Mouse (Mus musculus) adrenal gland, postnatal 36 days (tissue): ENCODE results near the gene Nr2e1. TPM values are rescaled to one million over a fixed set of nuclear protein-coding genes. Genes with fewer than 3 reads are reported as not detected.

ENCODE experiments used
- DNase-seq, 2 experiments: peaks; one replicate each; pipeline ENCODE4 v3.0.0; 2021; ENCODE audit warnings: mixed read lengths in 1 of 2
- total RNA-seq, 2 experiments: library from RNA; stranded (reverse); gene quantifications; 2 replicates each; pipeline ENCODE4 v1.2.3; 2021

Gene Nr2e1
- total RNA-seq, 2 experiments from 2014 or later: not detected

DNA sequence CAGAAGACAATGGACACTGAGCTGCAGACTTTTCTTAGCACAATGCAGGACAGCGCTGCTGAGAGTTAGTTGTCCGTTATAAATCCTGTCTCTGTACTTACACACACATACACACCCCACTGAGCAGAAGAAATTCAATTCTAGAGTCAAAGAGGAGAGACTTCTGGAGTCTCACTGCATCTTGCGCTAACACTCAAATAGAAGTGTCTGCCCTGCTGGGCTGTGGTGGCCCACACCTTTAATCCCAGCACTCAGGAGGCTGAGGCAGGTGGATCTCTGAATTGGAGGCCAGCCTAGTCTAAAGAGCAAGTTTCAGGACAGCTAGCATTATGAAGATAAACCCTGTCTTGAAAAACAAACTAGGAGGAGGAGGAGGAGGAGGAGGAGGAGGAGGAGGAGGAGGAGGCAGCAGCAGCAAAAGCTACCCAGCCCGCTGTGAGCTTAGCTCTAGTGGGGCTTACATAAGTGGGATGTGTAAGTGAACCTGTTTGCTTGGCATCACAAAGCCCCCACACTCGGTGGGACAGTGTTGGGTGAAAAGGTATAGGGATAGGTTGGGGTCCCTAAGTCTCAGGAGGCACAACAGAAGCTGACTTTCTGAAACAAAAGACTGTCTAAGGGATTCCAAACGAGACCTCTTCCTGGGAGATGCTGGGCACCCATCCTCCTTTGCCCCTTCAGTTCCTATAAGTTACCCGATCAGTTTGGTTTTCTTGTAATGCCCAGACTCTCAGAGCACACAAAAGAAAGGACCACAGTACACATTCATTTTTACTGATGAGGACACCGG is 4.7 kb upstream of the Nr2e1 start:
- DNase-seq: no peak

DNA sequence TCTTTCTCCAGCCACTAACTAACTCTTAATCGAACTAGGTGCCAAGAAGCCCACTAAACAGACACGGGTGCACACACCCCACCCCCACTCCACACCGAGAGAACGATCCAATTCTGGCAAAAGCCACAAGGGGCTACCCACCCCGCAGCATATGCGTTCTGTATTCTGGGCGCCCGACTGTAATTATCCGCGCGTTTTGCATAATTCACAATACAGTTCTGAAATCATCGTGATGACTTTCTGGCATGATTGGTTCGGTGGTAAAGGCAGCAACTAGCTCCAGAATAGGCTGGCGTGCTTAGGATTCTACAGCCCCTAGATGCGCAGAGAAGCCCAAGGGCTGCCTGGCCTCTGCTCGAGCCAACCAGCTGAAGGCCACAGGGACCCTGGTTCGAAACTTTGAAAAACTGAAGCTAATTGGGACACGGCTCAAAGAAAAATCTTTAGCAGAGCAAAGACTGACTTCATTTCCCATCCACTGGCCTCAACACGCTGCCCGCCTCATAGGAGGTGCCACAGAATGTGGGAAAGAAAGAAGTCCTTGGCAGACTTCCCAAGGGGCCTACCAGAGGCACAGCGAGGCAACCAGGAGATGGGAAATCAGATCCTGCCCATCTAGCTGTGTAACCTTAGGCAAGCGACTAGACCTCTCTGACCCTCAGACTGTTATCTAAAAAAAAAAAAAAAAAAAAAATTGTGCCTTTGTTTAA is 2.3 kb upstream of the Nr2e1 start:
- no peak for DNase-seq

DNA sequence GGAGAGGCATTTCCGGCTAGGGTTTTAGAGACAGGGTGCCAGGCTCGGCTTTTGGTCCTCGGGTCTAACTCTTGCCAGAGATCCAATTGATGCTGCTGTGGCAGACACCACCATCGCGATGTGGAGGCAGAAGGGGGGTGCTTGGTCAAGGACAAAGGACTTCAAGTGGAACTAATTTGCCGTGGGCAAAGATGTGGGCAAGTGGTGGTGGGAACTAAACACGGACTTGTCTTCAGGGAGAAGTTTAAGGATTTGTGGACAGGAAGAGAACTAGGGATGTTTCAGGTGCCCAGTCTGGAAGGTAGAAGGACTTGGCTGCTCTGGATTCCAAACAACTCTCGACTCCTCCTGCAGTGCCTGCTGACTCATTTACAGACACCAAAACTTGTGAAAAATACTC is 1.7 kb upstream of the Nr2e1 start:
- no peak for DNase-seq

DNA sequence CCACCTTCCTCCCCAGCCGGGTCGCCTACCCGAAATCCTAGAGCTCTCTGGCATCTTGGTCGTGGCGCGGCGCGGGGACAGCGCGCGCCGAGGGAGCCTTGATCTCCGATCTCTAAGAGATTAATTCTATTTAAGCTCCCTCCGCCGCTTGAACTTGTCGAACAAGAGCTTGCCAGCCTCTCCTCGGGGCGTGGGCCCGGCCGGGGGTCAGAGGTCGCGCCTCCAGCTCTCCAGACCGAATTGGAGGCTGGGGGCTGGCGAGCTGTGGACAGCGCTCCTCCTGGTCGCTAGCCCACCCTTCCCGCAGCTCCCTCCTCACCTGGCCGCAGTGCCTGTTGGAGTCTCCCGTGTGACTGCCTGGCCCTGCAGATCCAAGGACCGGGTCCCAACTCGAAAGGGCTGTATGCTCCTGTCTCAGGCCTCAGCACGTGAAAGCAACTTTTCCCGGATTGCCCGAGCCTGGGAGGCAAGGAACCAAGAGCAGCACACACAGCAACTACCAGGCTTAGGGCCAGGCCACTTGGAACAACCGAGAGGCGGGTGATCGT is 1.1 kb upstream of the Nr2e1 start:
- no peak for DNase-seq

DNA sequence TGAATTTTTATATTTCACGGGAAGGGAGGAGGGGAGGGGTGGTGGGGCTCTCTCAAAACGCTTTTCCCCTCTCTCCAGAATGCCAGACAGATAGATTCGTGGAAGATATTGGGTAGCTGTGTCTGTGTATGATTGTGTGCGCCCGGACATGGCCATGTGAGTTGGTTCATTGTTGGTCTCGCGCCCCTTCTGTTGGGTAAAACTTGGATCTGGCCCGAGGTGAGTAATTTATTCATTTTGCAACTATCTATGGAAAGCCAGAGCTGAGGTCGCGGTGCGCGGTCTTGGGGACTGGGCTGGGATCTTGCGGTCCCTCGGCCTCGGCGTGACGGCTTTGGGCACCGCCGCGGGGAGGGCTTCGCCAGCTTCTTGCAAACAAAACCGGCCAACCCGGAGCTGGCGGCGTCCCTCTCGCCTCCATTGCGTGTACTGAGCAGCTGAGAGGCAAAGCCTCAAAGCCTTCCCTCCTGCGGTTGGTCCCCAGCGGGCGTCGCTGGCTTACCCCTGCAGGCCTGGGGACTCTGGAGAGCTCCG is 537 bp upstream of the Nr2e1 start:
- DNase-seq: no peak

DNA sequence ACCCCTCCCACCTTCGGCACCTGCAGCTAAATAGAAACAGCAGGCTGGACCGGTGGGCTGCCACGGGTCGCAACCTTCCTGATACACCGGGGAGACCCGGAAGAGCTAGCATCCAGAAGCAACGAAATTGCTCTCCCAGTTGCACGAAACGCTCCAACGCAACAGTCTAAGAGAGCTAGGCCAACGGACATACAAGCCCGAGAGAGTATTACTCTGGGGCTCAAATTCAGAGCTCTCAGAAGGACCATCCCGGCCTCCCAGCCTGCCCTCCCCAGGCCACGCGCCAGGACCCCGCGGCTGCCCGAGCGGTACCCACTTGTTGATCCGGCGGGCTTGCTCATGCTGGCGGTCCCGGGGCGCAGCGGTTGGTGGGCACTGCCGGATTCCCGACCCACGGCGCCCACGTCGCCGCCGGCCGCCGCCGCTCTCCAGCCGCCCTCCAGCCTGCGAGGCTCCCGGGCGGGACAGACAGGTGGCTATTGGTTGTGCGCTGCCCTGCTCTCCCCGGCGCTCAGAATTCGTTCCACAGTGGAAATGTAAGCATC is 794 bp downstream of the Nr2e1 start:
- DNase-seq: no peak

DNA sequence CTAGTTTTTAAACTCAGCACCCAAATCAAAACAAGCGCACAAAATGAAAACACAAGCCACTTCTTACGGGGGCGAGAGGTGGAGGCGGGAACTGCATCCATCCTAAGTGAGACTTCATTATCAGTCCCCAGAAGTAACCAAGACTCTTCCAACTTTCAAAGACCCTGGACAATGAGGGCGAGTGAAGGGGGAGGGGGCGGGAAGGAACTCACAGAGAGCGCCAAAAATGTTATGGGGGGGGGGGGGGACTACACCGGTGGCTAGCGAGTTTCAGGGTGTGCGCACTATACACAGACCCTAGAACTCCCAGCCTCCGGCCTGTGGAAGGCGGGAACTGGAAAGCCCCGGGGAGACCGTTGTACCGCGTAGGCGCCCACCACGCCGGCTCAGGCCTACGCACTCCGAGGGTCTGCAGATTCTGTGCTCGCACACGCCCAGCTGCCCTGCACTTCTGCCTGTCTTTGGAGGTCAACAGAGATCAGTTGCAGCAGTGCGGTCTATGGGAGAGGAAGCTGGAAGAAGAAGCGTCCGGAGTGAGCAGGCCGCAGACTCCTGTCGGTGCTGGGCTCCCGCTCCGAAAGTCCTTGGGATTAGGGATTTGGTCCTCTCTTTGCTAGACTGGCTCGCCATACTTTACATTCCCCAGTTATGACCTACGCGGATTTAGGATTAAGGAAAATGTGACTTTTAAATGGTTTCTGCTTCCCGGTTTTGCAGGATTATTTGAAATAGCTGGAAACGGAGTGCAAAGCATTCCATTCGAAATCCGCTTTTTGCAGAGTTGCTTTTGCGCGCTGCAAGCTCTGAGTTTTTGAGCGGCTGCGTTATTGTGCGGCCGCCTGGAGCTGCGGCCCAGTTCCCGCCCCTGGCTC is 1.5 kb downstream of the Nr2e1 start:
- no peak for DNase-seq

DNA sequence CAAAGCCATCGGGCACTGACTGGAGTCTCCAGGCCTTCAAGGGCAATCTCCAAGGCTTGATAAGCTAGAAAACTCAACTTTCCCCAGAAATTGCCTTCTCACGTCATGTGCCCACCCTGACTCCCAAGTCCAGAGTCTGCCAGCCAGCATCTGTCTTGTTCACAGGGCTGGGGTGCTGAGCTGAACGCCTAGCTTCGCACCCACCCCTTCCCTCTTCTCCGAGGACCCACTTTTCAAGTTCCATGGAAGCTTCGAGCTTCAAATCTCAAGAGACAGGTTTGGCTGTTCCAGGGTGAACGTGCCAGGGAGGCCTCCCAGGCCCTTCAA is 2.5 kb downstream of the Nr2e1 start:
- no peak for DNase-seq

DNA sequence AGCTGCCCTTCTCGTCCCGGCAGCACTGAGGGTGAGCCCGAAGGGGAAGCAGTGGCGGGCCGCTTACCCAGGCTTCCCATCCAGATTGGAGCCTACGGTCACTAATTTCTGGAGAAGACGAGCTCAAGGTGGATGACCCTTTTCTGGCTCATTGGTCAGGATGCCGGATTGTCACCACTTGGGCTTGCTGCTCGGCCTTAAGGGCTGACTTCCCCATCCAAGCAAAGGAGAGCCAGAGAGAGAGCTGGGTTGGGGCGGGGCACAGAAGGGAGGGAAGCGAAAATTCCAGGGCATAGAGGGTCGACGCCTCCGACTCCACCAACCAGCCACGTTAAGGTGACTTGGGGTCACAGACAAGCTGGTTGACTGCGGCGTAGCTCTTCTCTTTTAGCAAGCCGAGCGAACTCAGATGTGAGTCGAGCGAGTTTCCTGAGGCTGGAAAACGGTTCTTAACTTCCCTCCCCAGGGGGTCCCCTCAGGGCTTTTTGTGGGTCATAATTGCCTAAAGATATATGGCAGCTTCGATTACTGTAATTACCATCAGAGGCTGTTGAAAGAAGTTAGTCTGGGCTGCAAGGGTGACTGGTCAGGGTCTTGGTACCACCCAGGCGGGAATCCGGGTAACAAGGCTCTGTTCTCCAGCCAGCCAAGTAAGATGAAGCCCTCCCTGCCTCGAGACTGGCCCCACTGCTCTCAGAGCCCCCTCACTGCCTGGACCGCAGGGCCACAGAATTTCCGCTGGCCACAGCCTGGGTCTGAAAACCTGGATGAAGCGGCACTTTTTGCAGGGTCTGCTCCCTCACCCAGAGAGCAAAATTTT is 3.1 kb downstream of the Nr2e1 start:
- no peak for DNase-seq

DNA sequence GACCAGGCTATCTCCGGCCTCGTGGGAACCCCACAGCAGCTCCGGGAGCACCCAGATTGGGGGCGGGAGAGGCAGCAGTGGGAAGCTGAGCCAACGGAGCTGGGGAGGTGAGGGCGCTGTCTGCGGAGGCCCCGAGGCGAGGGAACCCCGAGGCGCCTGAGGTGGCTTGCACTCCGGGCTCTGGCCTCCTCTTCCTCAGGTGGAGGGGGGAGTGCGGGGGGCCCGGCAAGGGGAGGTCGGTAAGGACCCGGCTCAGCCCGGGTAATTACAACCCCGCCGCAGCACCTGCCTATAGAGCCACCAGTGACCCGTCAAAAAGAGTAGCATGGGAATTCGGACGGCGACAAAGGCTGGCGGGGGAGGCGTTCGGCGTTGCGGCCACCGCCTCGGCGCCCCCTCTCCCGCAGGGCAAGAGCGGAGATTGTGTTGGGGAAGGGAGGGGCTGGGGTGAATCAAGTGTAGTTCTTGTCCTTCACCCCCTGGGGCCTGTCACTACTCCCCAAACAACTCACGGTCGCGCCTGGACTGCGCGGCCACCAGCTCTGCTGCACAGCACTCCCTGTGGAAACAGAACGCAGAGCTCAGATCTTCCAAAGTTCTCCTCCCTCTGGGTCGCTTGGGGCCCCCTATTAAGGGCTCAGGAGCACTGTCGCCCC is 3.8 kb downstream of the Nr2e1 start:
- DNase-seq: peak in 1 of 2 experiments; percentile 3

DNA sequence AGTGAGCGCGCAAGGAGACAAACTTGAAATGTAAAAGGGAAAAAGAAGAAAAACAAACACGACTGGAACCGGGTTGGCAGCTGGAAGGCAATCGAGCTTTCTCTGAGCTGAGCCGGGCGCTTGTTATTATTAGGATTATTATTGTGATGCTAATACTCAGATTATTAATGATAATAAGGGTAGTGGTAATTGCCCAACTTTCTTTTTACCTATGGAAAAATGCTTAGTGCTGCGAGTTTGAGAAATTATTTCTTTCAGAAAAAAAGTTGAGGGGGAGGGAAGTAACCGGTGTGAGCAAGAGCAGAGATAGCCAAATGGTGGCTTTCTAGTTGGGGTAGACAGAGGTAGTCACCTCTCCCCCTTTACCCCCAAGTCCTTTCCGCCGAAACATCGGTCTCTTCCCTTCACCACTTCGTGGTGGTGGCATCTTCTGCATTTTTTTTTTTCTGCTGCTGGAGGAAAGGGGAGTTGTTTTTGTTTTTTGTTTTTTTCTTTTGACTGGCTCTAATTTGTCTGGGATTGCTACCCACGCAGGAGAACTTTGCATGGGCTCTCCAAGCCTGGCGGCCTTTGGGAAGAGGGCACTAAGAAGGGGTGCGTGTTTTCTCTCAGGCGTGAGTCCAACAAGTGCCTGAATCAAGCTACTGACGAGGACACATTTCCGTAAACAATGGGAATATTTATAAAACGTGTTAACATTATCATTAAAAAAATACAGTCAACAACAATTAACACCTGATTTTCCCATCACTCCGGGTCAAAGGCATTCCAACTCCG is 4.5 kb downstream of the Nr2e1 start:
- DNase-seq: no peak

DNA sequence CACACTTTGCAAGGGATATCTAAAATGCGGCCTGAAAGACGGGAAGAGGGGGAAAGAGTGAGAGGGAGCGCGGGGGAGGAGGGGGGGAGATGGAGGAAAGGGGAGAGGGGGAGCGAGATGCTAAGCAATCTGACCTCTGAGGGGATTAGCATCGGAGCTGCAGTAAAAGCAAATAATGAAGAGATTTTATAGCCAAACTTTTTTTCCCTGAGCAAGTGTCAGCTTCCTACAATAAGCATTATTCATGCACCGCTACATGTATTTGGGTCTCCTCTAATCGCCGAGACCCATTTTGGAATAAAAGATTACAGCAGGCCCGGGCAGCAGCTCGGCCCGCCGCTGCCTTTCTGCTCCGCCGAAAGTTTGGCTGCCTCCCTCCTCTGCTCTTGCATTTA is 5.2 kb downstream of the Nr2e1 start:
- no peak for DNase-seq

DNA sequence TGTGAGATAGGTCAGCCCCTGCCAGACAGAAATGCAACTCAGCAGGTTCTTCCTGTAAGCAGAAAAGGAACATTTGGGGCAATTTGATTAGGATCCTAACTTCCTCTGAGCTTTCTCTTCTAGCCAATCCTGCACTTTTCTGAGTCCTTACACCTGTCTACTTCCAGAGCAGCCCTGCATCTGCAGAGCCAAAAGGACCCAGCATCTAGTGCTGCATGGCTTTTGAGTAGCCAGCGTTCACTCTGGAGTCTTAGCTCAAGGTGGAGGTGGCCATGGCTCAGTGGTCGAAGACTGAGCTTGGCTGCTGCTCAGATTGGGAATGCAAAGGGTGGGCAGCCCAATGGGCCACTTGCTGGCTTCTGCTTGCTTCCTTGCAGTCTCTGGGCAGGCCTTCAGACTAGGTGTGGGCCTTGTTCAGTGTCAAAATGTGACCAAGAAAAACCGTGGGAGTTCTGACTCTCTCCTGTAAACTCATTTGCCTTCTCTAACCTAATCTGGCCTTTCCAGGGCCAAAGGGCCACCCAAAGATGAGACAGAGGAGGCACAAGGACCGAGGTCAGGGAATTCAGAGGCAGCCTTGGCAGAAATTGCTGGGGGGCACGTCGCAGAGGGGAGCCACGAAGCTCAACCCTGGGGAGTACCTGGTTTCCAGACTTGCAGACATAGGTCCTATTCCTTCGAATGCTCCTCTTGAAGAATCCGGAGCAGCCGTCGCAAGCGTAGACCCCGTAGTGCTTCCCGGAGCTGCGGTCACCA is 5.7 kb downstream of the Nr2e1 start:
- DNase-seq: no peak

DNA sequence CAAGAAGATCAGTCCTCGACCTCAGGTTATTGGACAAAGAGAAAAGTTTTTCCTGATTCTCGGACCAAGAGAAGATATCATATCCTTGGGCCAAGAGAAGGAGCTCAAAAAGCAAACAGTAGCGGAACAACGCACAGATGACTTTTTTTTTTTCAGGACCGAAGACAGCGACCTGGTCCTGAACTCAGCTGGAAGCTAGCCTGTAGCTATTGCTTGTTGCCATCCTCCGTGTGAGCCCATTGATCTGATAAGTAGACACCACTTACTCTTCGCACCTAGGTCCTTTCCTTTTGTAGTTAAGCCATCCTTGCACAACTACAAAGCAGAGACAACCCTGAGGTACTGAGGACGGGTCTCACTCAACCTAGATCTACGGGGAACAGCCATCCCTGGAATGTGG is 8.8 kb downstream of the Nr2e1 start:
- peak in 1 of 2 experiments; percentile 4 for DNase-seq

DNA sequence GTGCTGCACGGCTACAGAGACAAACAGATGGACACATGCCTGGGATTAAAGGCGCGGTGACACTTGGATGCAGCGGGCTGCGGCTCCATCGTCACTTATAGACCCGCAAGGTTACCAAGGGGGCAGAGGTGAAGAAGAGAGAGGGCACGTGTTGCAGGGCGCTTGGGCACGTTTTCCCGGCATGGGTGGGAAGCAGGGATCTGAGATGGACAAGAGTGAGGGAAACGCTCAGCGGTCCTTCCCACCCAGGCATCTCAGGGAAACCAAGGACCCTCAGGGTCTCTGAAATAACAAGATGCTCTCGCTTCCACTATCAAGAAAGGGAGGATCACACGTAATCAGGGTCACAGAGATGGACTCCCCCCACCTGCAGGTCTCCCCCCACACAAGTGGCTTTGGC is 10.5 kb downstream of the Nr2e1 start:
- no peak for DNase-seq

DNA sequence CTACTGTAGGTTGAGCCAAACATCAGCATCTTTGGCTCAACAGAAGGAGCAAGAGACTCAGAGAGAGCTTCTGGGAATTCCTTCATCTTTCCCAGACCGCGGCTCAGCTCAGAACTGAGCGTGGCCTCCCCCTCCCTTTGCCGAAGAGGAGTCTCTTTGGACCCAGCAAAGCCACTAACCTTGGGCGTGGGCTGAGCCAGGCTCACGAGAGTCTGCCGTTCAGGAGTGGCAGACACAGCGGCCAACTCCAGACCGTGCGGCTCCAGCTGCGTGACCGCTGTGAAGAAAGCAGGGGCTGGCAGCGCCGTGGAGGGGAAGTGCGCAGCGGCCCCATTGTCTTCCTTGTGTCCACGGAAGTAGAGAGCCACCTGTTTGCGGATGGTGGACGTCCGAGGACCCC is 10.9 kb downstream of the Nr2e1 start:
- no peak for DNase-seq

DNA sequence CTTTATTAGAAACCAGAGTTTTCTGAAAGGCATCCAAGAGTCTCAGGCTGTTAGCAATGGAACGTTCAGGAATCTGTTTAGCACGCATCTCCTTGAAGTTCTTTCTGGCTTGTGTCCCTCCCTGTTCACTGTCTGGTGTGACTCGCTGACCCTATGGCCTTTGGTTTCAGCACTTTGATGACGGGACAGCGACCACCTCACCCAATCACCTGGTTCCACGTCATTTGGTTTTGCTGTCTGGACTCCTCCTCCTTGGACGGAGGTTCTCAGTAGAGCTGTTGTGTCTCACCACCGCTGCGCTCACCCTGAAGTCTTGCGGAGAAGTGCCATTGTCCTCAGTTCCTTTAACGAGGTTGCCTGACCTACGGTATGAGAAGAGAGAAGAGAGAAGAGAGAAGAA is 21.2 kb downstream of the Nr2e1 start:
- peak; percentile 37 to 61 for DNase-seq

DNA sequence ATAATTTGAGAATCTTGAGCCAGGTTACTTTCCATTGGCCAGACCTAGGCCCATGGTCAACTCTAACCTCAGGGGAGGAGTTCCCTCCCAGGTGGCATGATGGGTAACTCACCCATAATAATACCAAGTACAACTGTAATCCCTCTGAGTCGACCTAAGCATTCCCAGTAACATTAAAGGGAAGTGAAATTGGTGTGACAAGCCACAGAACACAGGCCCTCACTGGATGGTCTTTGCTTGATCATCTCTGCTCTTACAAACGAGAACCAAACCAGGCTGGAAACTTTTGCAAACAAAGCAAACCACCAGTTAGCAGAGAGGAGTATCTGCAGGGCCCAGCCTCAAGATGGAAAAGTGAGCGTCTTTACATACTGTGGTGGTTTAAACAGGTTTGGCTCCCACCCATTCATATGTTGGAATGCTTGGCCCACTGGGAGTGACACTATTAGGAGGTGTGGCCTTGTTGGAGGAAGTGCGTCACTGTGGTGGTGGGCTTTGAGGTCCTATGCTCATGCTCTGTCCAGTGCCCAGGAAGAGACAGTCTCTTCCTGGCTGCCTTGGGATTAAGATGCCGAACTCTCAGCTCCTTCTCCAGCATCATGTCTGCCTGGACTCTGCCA is 23.7 kb downstream of the Nr2e1 start:
- DNase-seq: no peak

DNA sequence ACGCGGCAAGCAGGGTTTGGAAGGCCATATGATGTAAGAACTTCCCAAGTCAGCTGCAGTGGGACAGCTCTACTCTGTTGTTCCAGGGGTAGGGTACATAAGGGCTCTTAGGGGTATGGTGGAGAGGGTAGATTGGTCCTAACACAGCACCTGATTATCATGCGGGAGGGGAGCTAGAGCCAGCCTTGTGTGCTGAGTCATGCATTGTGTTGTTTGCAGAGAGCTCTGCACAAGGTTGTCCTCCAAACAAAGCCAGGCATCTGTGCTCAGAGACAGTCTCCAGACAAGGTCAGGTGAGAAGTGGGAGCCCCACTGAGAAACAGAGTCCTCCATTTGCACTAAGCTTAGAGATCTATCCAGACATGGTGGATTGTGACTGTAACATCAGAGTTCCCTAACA is 36.9 kb downstream of the Nr2e1 start:
- no peak for DNase-seq
